Mouse (Mus musculus) left cerebral cortex, adult 18-20 months (tissue): ENCODE results near the gene Mup9. TPM values are rescaled to one million over a fixed set of nuclear protein-coding genes. Genes with fewer than 3 reads are reported as not detected.
"Not testable (repeated sequence)": the region's sequence is repeated elsewhere in the genome, so short reads cannot be mapped to it uniquely, and the experiment has no call there.

Source experiments
- DNase-seq, 2 experiments: peaks; one replicate each; pipeline ENCODE4 v3.0.0; 2021 to 2022; ENCODE audit warnings: low spot score in 2 of 2, mixed read lengths in 1 of 2
- long read RNA-seq, 2 experiments: library from polyadenylated mRNA; stranded (forward); transcript quantifications; one replicate each; pipeline ENCODE4 v2.0.0; 2021
- total RNA-seq, 2 experiments: library from RNA; stranded (reverse); gene quantifications; 2 replicates each; pipeline ENCODE4 v1.2.3; 2021

The Mup9 gene
- total RNA-seq, result not detected
- long read RNA-seq, experiment 1, result 0 reads
- long read RNA-seq, experiment 2, result 0 reads

- DNase-seq, result not testable (repeated sequence)
Measured at GRCm38 (mm10) chr4:60421852-60422251, at the start of gene Mup9. Gene Mup9 (minus strand): TSS chr4:60421952.

Other genes starting within 250 kb of the Mup9 start
- not detected for gene Mup8, start 199.4 kb downstream of the Mup9 start, total RNA-seq
- gene Mup1, start 80.0 kb upstream of the Mup9 start, total RNA-seq, result not detected
- gene Mup10, start 160.2 kb upstream of the Mup9 start, total RNA-seq, result not detected
- gene Mup11, start 240.5 kb upstream of the Mup9 start, total RNA-seq, result not detected